Mouse (Mus musculus) intestine, postnatal 0 days (tissue): ENCODE measurements around the gene Mamdc4. TPM values are rescaled to one million over a fixed set of nuclear protein-coding genes. Genes with fewer than 3 reads are reported as not detected.
A peak's percentile ranks its signal among the peaks of the same experiment; 100 is the strongest.

Experiments used
- ATAC-seq: fragments of 200-750 bp; cut with Nextera tagmentation; 2 replicates; pipeline ENCODE4 v1.8.0; 2017; ENCODE audit warnings: mild to moderate bottlenecking, moderate TSS enrichment, moderate library complexity
- H3K27ac ChIP-seq: fragments of 300-500 bp; sonication (generic); 2 replicates; pipeline ENCODE4 v1.5.1; 2014; ENCODE audit warnings: mild to moderate bottlenecking, low read depth, low read length, moderate library complexity
- H3K27me3 ChIP-seq: fragments of 300-500 bp; sonication (generic); replicated peaks from 2 replicates; pipeline ENCODE4 v1.6.1; 2014; ENCODE audit warnings: low read length, mixed read lengths; ENCODE audit not compliant: control insufficient read depth, insufficient read depth
- H3K36me3 ChIP-seq: fragments of 300-500 bp; sonication (generic); 2 replicates; pipeline ENCODE4 v1.6.1; 2014; ENCODE audit warnings: mild to moderate bottlenecking, moderate library complexity; ENCODE audit not compliant: control insufficient read depth, insufficient read depth
- H3K4me1 ChIP-seq: fragments of 300-500 bp; sonication (generic); replicated peaks from 2 replicates; pipeline ENCODE4 v1.6.1; 2014; ENCODE audit warnings: antibody characterized with exemption, low read length, mixed read lengths; ENCODE audit not compliant: control insufficient read depth, insufficient read depth
- H3K4me2 ChIP-seq: fragments of 300-500 bp; sonication (generic); replicated peaks from 2 replicates; pipeline ENCODE4 v1.6.1; 2014; ENCODE audit warnings: low read depth, mild to moderate bottlenecking, moderate library complexity
- H3K4me3 ChIP-seq: fragments of 300-500 bp; sonication (generic); 2 replicates; pipeline ENCODE4 v1.5.1; 2014; ENCODE audit warnings: low read depth, low read length
- H3K9ac ChIP-seq: fragments of 300-500 bp; sonication (generic); 2 replicates; pipeline ENCODE4 v1.6.1; 2014; ENCODE audit warnings: mild to moderate bottlenecking, low read depth, low read length
- H3K9me3 ChIP-seq: fragments of 300-500 bp; sonication (generic); 2 replicates; pipeline ENCODE4 v1.6.1; 2016; ENCODE audit warnings: mixed run types; ENCODE audit not compliant: control insufficient read depth
- CTCF ChIP-seq: sonication (generic); IDR thresholded peaks from 2 replicates; pipeline ENCODE4 v1.5.1; 2016; ENCODE audit warnings: low read depth, mild to moderate bottlenecking, control low read depth, antibody characterized with exemption, moderate library complexity
- WGBS: fragments of 180-500 bp; shearing (Covaris S2); extraction: QIAGEN DNeasy Blood & Tissue Kit; methylation state at CpG from one replicate; pipeline ENCODE4 v1.1.7; 2014; 5-methylcytosine and 5-hydroxymethylcytosine counted together
- polyA plus RNA-seq: library from polyadenylated mRNA; unstranded; fragments of >200 nt; fragmentation: Nextera tagmentation; extraction: Ambion mirVana; gene quantifications from 2 replicates; pipeline ENCODE4 v1.2.1, GENCODE M21; 2015

Mamdc4 gene
- polyA plus RNA-seq, 1 experiment from 2014 or later, result 588 TPM

DNA sequence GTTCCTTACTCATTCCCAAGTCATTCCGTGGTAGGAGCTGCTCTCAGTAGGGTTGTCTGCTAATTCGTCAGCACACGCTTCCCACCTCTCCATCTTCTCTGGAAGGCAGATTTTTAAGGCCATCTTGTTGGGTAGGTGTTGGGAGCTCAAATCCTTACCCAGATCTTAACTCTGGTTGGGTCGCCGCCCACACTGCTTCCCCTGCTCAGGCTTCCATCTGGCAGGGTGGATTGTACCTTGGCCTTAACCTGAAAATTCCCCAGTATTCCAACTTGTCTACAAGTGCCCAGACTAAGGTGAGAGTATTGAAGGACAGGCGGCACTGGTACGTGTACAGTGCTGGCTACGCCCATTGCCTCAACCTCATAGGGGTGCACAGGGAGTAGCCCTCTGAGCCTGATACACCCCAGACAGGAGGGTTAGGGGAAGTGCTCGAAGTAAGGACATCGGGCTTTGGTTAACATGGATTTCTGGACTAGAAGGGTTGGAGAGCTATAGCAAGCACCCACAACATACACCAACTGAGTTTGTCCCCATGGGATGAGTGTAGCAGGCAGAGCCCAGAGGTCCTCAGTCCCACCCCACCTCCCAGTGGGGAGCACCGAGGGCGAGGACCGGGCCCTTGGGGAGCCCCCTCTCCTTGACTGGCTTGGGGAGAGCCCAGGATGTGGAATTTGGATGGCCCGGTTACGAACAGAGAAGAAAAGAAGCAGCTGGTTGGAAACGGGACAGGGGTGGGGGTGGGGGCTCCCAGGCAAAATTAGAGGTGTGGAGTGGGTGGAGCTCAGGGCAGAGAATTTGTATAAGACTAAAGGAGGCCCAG lies 1.6 kb upstream of the Mamdc4 start:
- Histone ChIP-seq H3K4me3 (no peak overlapping the region), H3K9ac (no peak overlapping the region), H3K27me3 (peaks cover 43% of the 10 kb centered on the region), H3K36me3 (no peaks in the 10 kb centered on the region), H3K4me1 (peaks cover 30% of the 10 kb centered on the region), H3K9me3 (no peaks in the 10 kb centered on the region), H3K4me2 (peak overlapping the region; percentile 89), H3K27ac (0 out of 2 replicates have a peak overlapping the region, but pooled peaks have one; percentile 91)
- TF ChIP-seq CTCF, result no peak
- WGBS, result 68% methylated on average over 16 of the region's 16 CpGs
- no peak for ATAC-seq

DNA sequence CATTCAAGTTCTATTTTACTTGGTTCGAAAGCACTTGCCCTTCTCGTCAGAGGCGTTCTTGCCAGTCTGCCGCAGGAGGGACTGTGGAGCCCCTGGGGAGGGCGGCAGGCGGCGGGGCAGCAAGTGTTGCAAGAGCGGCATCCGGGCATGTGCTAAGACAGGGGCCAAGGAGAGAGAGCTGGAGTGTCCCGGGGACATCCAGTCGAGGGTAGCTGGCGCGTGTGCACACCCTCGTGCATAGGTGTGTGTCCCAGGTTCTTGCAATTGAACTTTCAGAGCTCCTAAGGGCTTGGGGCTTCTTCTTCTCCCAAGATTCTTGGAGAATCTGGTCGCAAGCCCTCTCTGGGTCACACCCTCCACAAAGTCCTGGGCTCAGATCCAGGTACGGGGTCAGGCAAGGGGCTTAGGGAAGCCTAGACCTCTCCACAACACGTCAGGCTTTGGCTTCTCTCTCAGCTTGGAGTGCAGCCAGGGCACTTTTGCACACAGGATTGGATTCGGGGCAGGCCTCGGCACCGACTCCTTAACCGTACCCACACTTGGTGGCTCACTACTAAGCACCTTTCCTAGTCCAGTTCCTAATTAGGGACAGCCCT lies 885 bp upstream of the Mamdc4 start:
- Histone ChIP-seq H3K27me3 (peaks cover 43% of the 10 kb centered on the region), H3K36me3 (no peaks in the 10 kb centered on the region), H3K9me3 (no peaks in the 10 kb centered on the region), H3K4me3 (peak overlapping the region; percentile 50), H3K4me1 (peaks cover 30% of the 10 kb centered on the region; the same call in 1 of the 2 replicates), H3K9ac (peak overlapping the region; percentile 61), H3K4me2 (peak overlapping the region; percentile 89), H3K27ac (peak overlapping the region; percentile 91)
- WGBS, result 12% methylated on average over 21 of the region's 21 CpGs
- 0 out of 2 replicates have a peak, but pooled peaks have one; percentile 8 for TF ChIP-seq CTCF
- ATAC-seq, result no peak

DNA sequence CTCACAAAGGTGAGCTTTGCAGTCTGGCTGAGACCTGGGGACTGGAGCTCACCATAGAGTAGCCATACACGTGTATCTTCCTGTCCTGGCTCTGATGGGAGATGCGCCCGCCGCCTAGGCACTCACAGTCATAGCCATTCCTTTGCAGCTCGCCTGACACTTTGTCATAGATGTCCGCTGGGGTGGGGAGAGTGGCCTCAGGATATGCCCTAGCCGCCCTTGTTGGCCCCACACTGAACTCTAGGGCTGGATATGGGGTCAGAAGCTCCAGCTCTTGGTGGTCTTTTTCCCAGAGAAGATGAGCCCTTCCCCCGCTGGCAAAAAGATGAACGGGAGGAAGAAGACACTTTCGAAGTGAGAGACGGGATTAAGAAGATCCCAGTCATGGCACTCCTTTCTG lies 509 bp downstream of the Mamdc4 start:
- WGBS, result 5% methylated on average over 11 of the region's 11 CpGs
- Histone ChIP-seq H3K27me3 (peaks cover 29% of the 10 kb centered on the region), H3K4me3 (peak overlapping the region; percentile 50), H3K27ac (peak overlapping the region; percentile 91), H3K4me2 (peak overlapping the region; percentile 89), H3K4me1 (peaks cover 25% of the 10 kb centered on the region; the same call in 1 of the 2 replicates), H3K36me3 (peaks cover 9% of the 10 kb centered on the region; the same call in 1 of the 2 replicates), H3K9ac (peak overlapping the region; percentile 61), H3K9me3 (no peaks in the 10 kb centered on the region)
- TF ChIP-seq CTCF, result no peak
- ATAC-seq, result no peak

DNA sequence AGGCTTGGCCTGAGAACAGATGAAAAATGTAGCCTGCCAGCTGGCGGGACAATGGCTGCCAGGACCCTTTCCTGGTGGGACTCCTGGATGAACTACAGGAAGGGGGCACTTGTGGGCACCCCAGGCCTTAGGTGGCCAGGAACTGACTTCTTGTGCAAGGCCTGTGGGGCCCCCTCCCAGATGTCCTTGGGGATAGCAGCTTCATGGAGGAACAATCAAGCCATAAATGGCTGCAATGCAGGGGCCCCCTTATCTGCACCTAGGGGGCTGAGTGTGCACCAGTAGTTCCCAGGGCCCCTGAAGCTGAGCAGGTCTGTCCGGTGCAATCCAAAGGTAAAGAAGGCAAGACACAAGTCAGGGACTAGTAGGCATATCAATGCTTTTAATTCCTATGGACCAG lies 1.6 kb downstream of the Mamdc4 start:
- H3K4me2 ChIP-seq, result peak overlapping the region; percentile 89

DNA sequence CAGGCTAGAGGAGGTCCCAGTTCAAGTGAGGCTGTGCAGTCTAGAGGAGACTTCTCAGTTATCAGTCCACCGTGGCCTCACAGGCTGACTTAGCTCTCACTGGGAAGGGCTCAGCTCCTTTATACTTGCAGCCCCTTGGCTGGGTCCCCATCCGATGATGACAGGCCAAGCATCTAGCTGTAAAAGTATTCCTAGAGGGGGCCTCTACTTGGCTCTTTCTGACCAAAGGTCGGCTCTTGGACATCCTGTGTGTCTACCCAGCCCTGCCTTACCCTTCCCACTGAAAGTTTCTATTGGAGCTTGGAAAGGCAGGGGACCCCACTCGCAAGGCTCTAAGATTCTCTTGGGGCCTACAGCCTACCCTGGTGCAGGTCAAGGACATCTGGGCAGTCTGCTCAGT lies 3.4 kb downstream of the Mamdc4 start:
- Histone ChIP-seq H3K4me3 (peak overlapping the region; percentile 46), H3K36me3 (peaks cover 32% of the 10 kb centered on the region), H3K4me2 (peak overlapping the region; percentile 64), H3K4me1 (peaks cover 9% of the 10 kb centered on the region; the same call in 1 of the 2 replicates), H3K27me3 (0 out of 2 replicates have a peak, but pooled peaks cover under 1% of the 10 kb centered on the region), H3K9me3 (no peaks in the 10 kb centered on the region), H3K27ac (peak overlapping the region; percentile 91), H3K9ac (peak overlapping the region; percentile 51)
- WGBS, result 49% methylated on average over 4 of the region's 4 CpGs
- ATAC-seq, result peak; percentile 53
- TF ChIP-seq CTCF, result no peak

More for the DNA sequence above, 1.6 kb downstream of the Mamdc4 start:
- peaks cover 18% of the 10 kb centered on the region for H3K36me3 ChIP-seq
- H3K9me3 ChIP-seq, result no peaks in the 10 kb centered on the region
- peak overlapping the region; percentile 50; the same call in 1 of the 2 replicates for H3K4me3 ChIP-seq
- H3K9ac ChIP-seq, result no peak overlapping the region
- WGBS, result 35% methylated on average over 2 of the region's 2 CpGs
- H3K27ac ChIP-seq, result peak overlapping the region; percentile 91
- 0 out of 2 replicates have a peak, but pooled peaks have one; percentile 4 for TF ChIP-seq CTCF
- ATAC-seq, result peak; percentile 44
- H3K27me3 ChIP-seq, result peaks cover 18% of the 10 kb centered on the region
- H3K4me1 ChIP-seq, result peaks cover 18% of the 10 kb centered on the region; the same call in 1 of the 2 replicates

DNA sequence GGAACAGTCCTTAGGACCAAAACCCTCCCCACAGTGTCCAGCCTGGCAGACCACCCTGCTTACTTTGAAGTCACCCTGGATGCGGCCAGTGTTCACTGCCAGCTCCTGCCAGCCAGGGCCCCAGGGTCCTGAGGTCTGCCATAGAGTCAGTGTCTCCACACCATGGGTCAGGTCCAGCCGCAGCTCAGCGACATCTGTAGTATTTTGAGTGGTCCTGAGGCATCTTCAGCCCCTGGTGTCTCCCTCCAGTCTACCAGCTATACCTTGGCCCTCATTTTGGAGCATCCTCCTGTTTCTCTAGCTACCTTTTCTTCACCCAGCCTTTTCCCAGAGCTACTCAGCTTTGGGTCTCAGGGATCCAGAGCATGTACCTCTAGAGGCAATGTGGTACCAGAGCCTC lies 5.3 kb downstream of the Mamdc4 start:
- H3K36me3 ChIP-seq, result peaks cover 51% of the 10 kb centered on the region
- peak overlapping the region; percentile 51; the same call in 1 of the 2 replicates for H3K9ac ChIP-seq
- H3K4me2 ChIP-seq, result peak overlapping the region; percentile 64
- 0 out of 2 replicates have a peak, but pooled peaks cover 3% of the 10 kb centered on the region for H3K4me1 ChIP-seq
- no peaks in the 10 kb centered on the region for H3K9me3 ChIP-seq
- WGBS, result 70% methylated on average over 3 of the region's 3 CpGs
- ATAC-seq, result no peak
- H3K27me3 ChIP-seq, result no peaks in the 10 kb centered on the region
- H3K4me3 ChIP-seq, result peak overlapping the region; percentile 46
- peak overlapping the region; percentile 91 for H3K27ac ChIP-seq
- no peak for TF ChIP-seq CTCF
